Mouse (Mus musculus) megakaryocyte, adult 5-6 weeks (primary cell): ENCODE results near the gene Smyd1. TPM values are rescaled to one million over a fixed set of nuclear protein-coding genes. Genes with fewer than 3 reads are reported as not detected.

Source experiments
- total RNA-seq, 2 experiments: library from RNA; stranded (forward) in 1 of 2; stranded (reverse) in 1 of 2; fragments of 153-499, 151-499 nt in 1 of 2; fragments of 221-1000, 200-1000 nt in 1 of 2; gene quantifications; 2 replicates each; pipeline versions ENCODE4 v1.2.3 to v1.2.4; 2015 to 2017

The Smyd1 gene
- total RNA-seq, 2 experiments from 2014 or later, result not detected

Other genes starting within 250 kb of the Smyd1 start
- 0.68 TPM in 1 of 2 replicates, not detected in the other for gene Thnsl2, start 177.8 kb downstream of the Smyd1 start, total RNA-seq (2015)
- 0.08 TPM in 1 of 2 replicates, not detected in the other for gene Thnsl2, start 177.8 kb downstream of the Smyd1 start, total RNA-seq (2017)
- not detected in 2 replicates for gene Fabp1, start 122.4 kb downstream of the Smyd1 start, total RNA-seq (2015)
- gene Fabp1, start 122.4 kb downstream of the Smyd1 start, total RNA-seq (2017), result not detected in 2 replicates
- 88.0 and 114 TPM in 2 replicates for gene Krcc1, start 50.6 kb downstream of the Smyd1 start, total RNA-seq (2015)
- gene Krcc1, start 50.6 kb downstream of the Smyd1 start, total RNA-seq (2017), result 124 and 139 TPM in 2 replicates
- 0.20 TPM in 1 of 2 replicates, not detected in the other for gene Cd8b1, start 555 bp upstream of the Smyd1 start, total RNA-seq (2015)
- not detected in 2 replicates for gene Cd8b1, start 555 bp upstream of the Smyd1 start, total RNA-seq (2017)
- gene Cd8a, start 51.2 kb upstream of the Smyd1 start, total RNA-seq (2015), result 0.46 TPM in 1 of 2 replicates, not detected in the other
- gene Cd8a, start 51.2 kb upstream of the Smyd1 start, total RNA-seq (2017), result 0.08 and 0.22 TPM in 2 replicates
- gene Rmnd5a, start 118.4 kb upstream of the Smyd1 start, total RNA-seq (2015), result 40.7 and 40.9 TPM in 2 replicates
- 49.8 and 52.5 TPM in 2 replicates for gene Rmnd5a, start 118.4 kb upstream of the Smyd1 start, total RNA-seq (2017)
- 14.6 and 17.5 TPM in 2 replicates for gene Rnf103, start 171.7 kb upstream of the Smyd1 start, total RNA-seq (2015)
- 16.4 and 18.5 TPM in 2 replicates for gene Rnf103, start 171.7 kb upstream of the Smyd1 start, total RNA-seq (2017)
- gene Chmp3, start 221.6 kb upstream of the Smyd1 start, total RNA-seq (2015), result 45.7 and 54.8 TPM in 2 replicates
- gene Chmp3, start 221.6 kb upstream of the Smyd1 start, total RNA-seq (2017), result 172 and 215 TPM in 2 replicates